In the genomic region with DNA sequence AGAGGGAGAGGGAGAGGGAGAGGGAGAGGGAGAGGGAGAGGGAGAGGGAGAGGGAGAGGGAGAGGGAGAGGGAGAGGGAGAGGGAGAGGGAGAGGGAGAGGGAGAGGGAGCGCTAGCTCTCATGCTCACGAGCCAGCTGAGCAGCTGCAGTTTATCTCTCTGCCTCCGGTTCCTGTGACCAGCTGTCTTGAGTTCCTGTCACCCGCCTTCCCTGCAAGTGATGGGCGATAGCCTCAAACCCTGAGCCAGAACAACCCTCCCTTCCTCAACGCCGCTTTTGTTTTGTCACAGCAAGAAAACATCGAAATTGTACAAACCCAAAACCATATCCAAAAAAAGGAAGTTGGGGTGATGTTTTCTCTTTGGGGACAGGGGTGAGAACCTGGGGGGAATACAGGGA, we compare ENCODE assay signal across 34 mouse cellular contexts. TPM values are rescaled to one million over a fixed set of nuclear protein-coding genes. Genes with fewer than 3 reads are reported as not detected.
"Had no signal": no experiment of that assay in that cellular context is flagged by ENCODE, and none has a peak within 500 bp of the region (broad histone marks: within the 10 kb centered on the region; RNA-seq: fewer than 3 reads in every experiment).

No protein-coding gene starts in this region.

- ATAC-seq: hindbrain, embryonic 16.5 days; inflammation-experienced regulatory T-cells, adult 6 months; intestine, embryonic 15.5 days; intestine, postnatal 0 days had no signal

- DNase-seq: gastrocnemius, postnatal 14 days; gastrocnemius, postnatal 36 days; heart, adult 11 months; heart, adult 2 months; heart, postnatal 14 days; heart, postnatal 4 days; kidney, adult 18-20 months; kidney, adult 8-10 months; kidney, postnatal 10 days; kidney, postnatal 4 days; liver had no signal

- H3K4me3 ChIP-seq: heart, adult 2 months; heart, embryonic 13.5 days; heart, embryonic 15.5 days; hindbrain, embryonic 10.5 days; hindbrain, embryonic 12.5 days; intestine, embryonic 15.5 days; layer of hippocampus, adult 2 months; left cerebral cortex, adult 2 months; limb, embryonic 10.5 days; limb, embryonic 12.5 days had no signal

- H3K9me3 ChIP-seq: heart, embryonic 13.5 days; heart, embryonic 15.5 days; hindbrain, embryonic 10.5 days; hindbrain, embryonic 12.5 days; intestine, embryonic 15.5 days; limb, embryonic 10.5 days; limb, embryonic 12.5 days had no signal

- H3K36me3 ChIP-seq: heart, embryonic 13.5 days; heart, embryonic 15.5 days; hindbrain, embryonic 10.5 days; hindbrain, embryonic 12.5 days; intestine, embryonic 15.5 days; limb, embryonic 10.5 days; limb, embryonic 12.5 days had no signal

RNA-seq across cellular contexts. Expression of a gene that starts 21.6 kb away (rescaled TPM):
- polyA plus RNA-seq: inflammation-experienced regulatory T-cells, adult 6 months had no signal

RNA-seq across cellular contexts. Expression of a gene that starts 25.7 kb away (rescaled TPM):
- total RNA-seq: gastrocnemius, adult 18-20 months; gastrocnemius, adult 8-10 months; gastrocnemius, postnatal 14 days; gastrocnemius, postnatal 36 days; heart, adult 2 months; heart, postnatal 14 days; heart, postnatal 4 days; layer of hippocampus, postnatal 10 days; layer of hippocampus, postnatal 25 days; left cerebral cortex, adult 2 months; left cerebral cortex, postnatal 14 days; left cerebral cortex, postnatal 36 days had no signal
- polyA plus RNA-seq: gonadal fat pad, adult 2 months; heart, adult 2 months; heart, embryonic 11.5 days; heart, embryonic 13.5 days; heart, embryonic 15.5 days; heart, postnatal 0 days; inflammation-experienced regulatory T-cells, adult 6 months; intestine, embryonic 15.5 days; intestine, postnatal 0 days; kidney, embryonic 14.5 days; limb, embryonic 10.5 days; limb, embryonic 12.5 days; liver, embryonic 11.5 days had no signal

RNA-seq across cellular contexts. Expression of a gene that starts 57.4 kb away (rescaled TPM):
- total RNA-seq: gastrocnemius, adult 18-20 months; gastrocnemius, postnatal 14 days; gastrocnemius, postnatal 36 days; heart, adult 2 months; heart, postnatal 4 days had no signal
- polyA plus RNA-seq: heart, embryonic 15.5 days; heart, postnatal 0 days; inflammation-experienced regulatory T-cells, adult 6 months; kidney, embryonic 14.5 days; limb, embryonic 10.5 days; limb, embryonic 12.5 days had no signal
